Mouse (Mus musculus) MEL (cell line): ENCODE results near the gene Atg4b. TPM values are rescaled to one million over a fixed set of nuclear protein-coding genes. Genes with fewer than 3 reads are reported as not detected.

Source experiments
- DNase-seq: peaks from one replicate; pipeline ENCODE4 v3.0.0; 2011; ENCODE audit warnings: low read depth, low spot score
- H3K27ac ChIP-seq: 2 replicates; pipeline ENCODE4 v1.5.1; 2012; ENCODE audit warnings: low read depth, mild to moderate bottlenecking, control low read depth, low read length, moderate library complexity; ENCODE audit not compliant: control insufficient read depth
- H3K27me3 ChIP-seq, 2 experiments: fragments of 150-350 bp in 1 of 2; sonication (generic) in 1 of 2; 2 replicates each; pipeline ENCODE4 v1.6.1; 2012; ENCODE audit warnings: low read length in 2 of 2, mild to moderate bottlenecking in 2 of 2, improper control_type of control experiment in 1 of 2, moderate library complexity in 1 of 2; ENCODE audit not compliant: insufficient read depth in 2 of 2, control insufficient read depth in 1 of 2
- H3K36me3 ChIP-seq, 2 experiments: 2 replicates each; pipeline ENCODE4 v1.6.1; 2012 to 2014; ENCODE audit warnings: low read length in 2 of 2, improper control_type of control experiment in 1 of 2, inconsistent platforms in 1 of 2, mild to moderate bottlenecking in 1 of 2; ENCODE audit not compliant: insufficient read depth in 2 of 2, control insufficient read depth in 1 of 2
- H3K4me1 ChIP-seq, 2 experiments: fragments of 150-350 bp in 1 of 2; sonication (generic) in 1 of 2; 2 replicates each; pipeline ENCODE4 v1.6.1; 2012; ENCODE audit warnings: low read length in 2 of 2, improper control_type of control experiment in 1 of 2, mild to moderate bottlenecking in 1 of 2; ENCODE audit not compliant: insufficient read depth in 2 of 2, control insufficient read depth in 1 of 2
- H3K4me3 ChIP-seq, 2 experiments: fragments of 150-350 bp in 1 of 2; sonication (generic) in 1 of 2; 2 replicates each; pipeline ENCODE4 v1.5.1; 2012; ENCODE audit warnings: low read depth in 2 of 2, low read length in 2 of 2, mild to moderate bottlenecking in 2 of 2, moderate library complexity in 2 of 2, control low read depth in 1 of 2, improper control_type of control experiment in 1 of 2; ENCODE audit not compliant: control insufficient read depth in 1 of 2, insufficient read depth in 1 of 2
- H3K79me2 ChIP-seq: 2 replicates; pipeline ENCODE4 v1.6.1; 2012; ENCODE audit warnings: mild to moderate bottlenecking, low read length, moderate library complexity; ENCODE audit not compliant: control insufficient read depth, poor library complexity, insufficient read depth
- H3K9ac ChIP-seq: 2 replicates; pipeline ENCODE4 v1.6.1; 2012; ENCODE audit warnings: low read depth, mild to moderate bottlenecking, control low read depth, low read length, moderate library complexity; ENCODE audit not compliant: control insufficient read depth, poor library complexity, severe bottlenecking
- H3K9me3 ChIP-seq: fragments of 150-350 bp; sonication (generic); replicated peaks from 2 replicates; pipeline ENCODE4 v1.6.1; 2012; ENCODE audit warnings: mild to moderate bottlenecking, low read length, improper control_type of control experiment, moderate library complexity; ENCODE audit not compliant: insufficient read depth
- BHLHE40 ChIP-seq: IDR thresholded peaks from 2 replicates; pipeline ENCODE4 v1.6.1; 2012; ENCODE audit warnings: low read depth, mild to moderate bottlenecking, inconsistent platforms, low read length, improper control_type of control experiment, borderline replicate concordance
- CHD1 ChIP-seq: IDR thresholded peaks from 2 replicates; pipeline ENCODE4 v1.6.1; 2012; ENCODE audit warnings: low read depth, mild to moderate bottlenecking, inconsistent platforms, low read length, improper control_type of control experiment
- ELF1 ChIP-seq: IDR thresholded peaks from 2 replicates; pipeline ENCODE4 v1.6.1; 2014; ENCODE audit warnings: low read depth, mild to moderate bottlenecking, inconsistent platforms, low read length, improper control_type of control experiment, moderate library complexity
- EP300 ChIP-seq, 2 experiments: IDR thresholded peaks; 2 replicates each; pipeline ENCODE4 v1.6.1; 2011; ENCODE audit warnings: improper control_type of control experiment in 2 of 2, low read length in 2 of 2, low read depth in 1 of 2, mild to moderate bottlenecking in 1 of 2
- ETS1 ChIP-seq: IDR thresholded peaks from 2 replicates; pipeline ENCODE4 v1.6.1; 2012; ENCODE audit warnings: low read depth, mild to moderate bottlenecking, inconsistent platforms, low read length, improper control_type of control experiment, moderate library complexity
- GATA1 ChIP-seq: IDR thresholded peaks from 2 replicates; pipeline ENCODE4 v1.6.1; 2011; ENCODE audit warnings: low read depth, low read length, improper control_type of control experiment
- HCFC1 ChIP-seq: IDR thresholded peaks from 2 replicates; pipeline ENCODE4 v1.6.1; 2012; ENCODE audit warnings: low read depth, mild to moderate bottlenecking, inconsistent platforms, low read length, improper control_type of control experiment, moderate library complexity
- KAT2A ChIP-seq: conservative IDR thresholded peaks from 2 replicates; pipeline ENCODE4 v1.6.1; 2012; ENCODE audit warnings: low read depth, low read length, improper control_type of control experiment, inconsistent platforms
- MAFK ChIP-seq: IDR thresholded peaks from 2 replicates; pipeline ENCODE4 v1.6.1; 2011; ENCODE audit warnings: low read depth, mild to moderate bottlenecking, low read length, improper control_type of control experiment, borderline replicate concordance
- MAX ChIP-seq: IDR thresholded peaks from 2 replicates; pipeline ENCODE4 v1.6.1; 2011; ENCODE audit warnings: low read length, improper control_type of control experiment
- MAZ ChIP-seq: IDR thresholded peaks from 2 replicates; pipeline ENCODE4 v1.6.1; 2012; ENCODE audit warnings: low read depth, mild to moderate bottlenecking, inconsistent platforms, low read length, improper control_type of control experiment
- MXI1 ChIP-seq: IDR thresholded peaks from 2 replicates; pipeline ENCODE4 v1.6.1; 2011; ENCODE audit warnings: mild to moderate bottlenecking, low read depth, low read length, improper control_type of control experiment
- MYC ChIP-seq: IDR thresholded peaks from 2 replicates; pipeline ENCODE4 v1.6.1; 2011; ENCODE audit warnings: low read depth, mild to moderate bottlenecking, low read length, improper control_type of control experiment, moderate library complexity
- NELFE ChIP-seq: IDR thresholded peaks from 2 replicates; pipeline ENCODE4 v1.6.1; 2011; ENCODE audit warnings: low read depth, low read length, improper control_type of control experiment
- NRF1 ChIP-seq: IDR thresholded peaks from 2 replicates; pipeline ENCODE4 v1.6.1; 2014; ENCODE audit warnings: low read depth, mild to moderate bottlenecking, inconsistent platforms, low read length, improper control_type of control experiment, moderate library complexity; ENCODE audit not compliant: poor library complexity, insufficient read depth, severe bottlenecking
- POLR2A ChIP-seq, 2 experiments: IDR thresholded peaks; 2 replicates each; pipeline ENCODE4 v1.6.1; 2011 to 2012; ENCODE audit warnings: low read length in 2 of 2, mild to moderate bottlenecking in 2 of 2, control low read depth in 1 of 2, improper control_type of control experiment in 1 of 2, low read depth in 1 of 2, moderate library complexity in 1 of 2; ENCODE audit not compliant: control insufficient read depth in 1 of 2, insufficient read depth in 1 of 2, poor library complexity in 1 of 2
- POLR2AphosphoS2 ChIP-seq: IDR thresholded peaks from 2 replicates; pipeline ENCODE4 v1.6.1; 2011; ENCODE audit warnings: low read length, improper control_type of control experiment
- POLR2AphosphoS5 ChIP-seq: IDR thresholded peaks from 2 replicates; pipeline ENCODE4 v1.6.1; 2012; ENCODE audit warnings: low read depth, borderline replicate concordance, mild to moderate bottlenecking, inconsistent platforms, low read length, moderate library complexity, mixed read lengths
- RCOR1 ChIP-seq: IDR thresholded peaks from 2 replicates; pipeline ENCODE4 v1.6.1; 2012; ENCODE audit warnings: low read depth, mild to moderate bottlenecking, inconsistent platforms, low read length, improper control_type of control experiment
- SIN3A ChIP-seq: IDR thresholded peaks from 2 replicates; pipeline ENCODE4 v1.6.1; 2012; ENCODE audit warnings: low read length, improper control_type of control experiment, inconsistent platforms
- TBP ChIP-seq: IDR thresholded peaks from 2 replicates; pipeline ENCODE4 v1.8.0; 2011; ENCODE audit warnings: low read depth, low read length, improper control_type of control experiment
- TCF12 ChIP-seq: IDR thresholded peaks from 2 replicates; pipeline ENCODE4 v1.6.1; 2014; ENCODE audit warnings: low read depth, mild to moderate bottlenecking, inconsistent platforms, low read length, improper control_type of control experiment, moderate library complexity
- USF2 ChIP-seq, 2 experiments: IDR thresholded peaks; 2 replicates each; pipeline ENCODE4 v1.6.1; 2011 to 2012; ENCODE audit warnings: improper control_type of control experiment in 2 of 2, low read length in 2 of 2, borderline replicate concordance in 1 of 2, inconsistent platforms in 1 of 2, low read depth in 1 of 2, mild to moderate bottlenecking in 1 of 2; ENCODE audit not compliant: insufficient read depth in 1 of 2
- ZC3H11A ChIP-seq: IDR thresholded peaks from 2 replicates; pipeline ENCODE4 v1.6.1; 2012; ENCODE audit warnings: low read depth, mild to moderate bottlenecking, inconsistent platforms, low read length, improper control_type of control experiment
- ZKSCAN1 ChIP-seq: IDR thresholded peaks from 2 replicates; pipeline ENCODE4 v1.6.1; 2012; ENCODE audit warnings: low read depth, mild to moderate bottlenecking, inconsistent platforms, low read length, improper control_type of control experiment, moderate library complexity
- ZMIZ1 ChIP-seq: IDR thresholded peaks from 2 replicates; pipeline ENCODE4 v1.6.1; 2012; ENCODE audit warnings: low read depth, mild to moderate bottlenecking, inconsistent platforms, low read length, improper control_type of control experiment, moderate library complexity
- ZNF384 ChIP-seq: IDR thresholded peaks from 2 replicates; pipeline ENCODE4 v1.6.1; 2012; ENCODE audit warnings: low read depth, mild to moderate bottlenecking, inconsistent platforms, low read length, improper control_type of control experiment
- polyA plus RNA-seq, 2 experiments: library from polyadenylated mRNA; stranded (reverse) in 1 of 2; unstranded in 1 of 2; fragments of >175 nt in 1 of 2; fragments of >200 nt in 1 of 2; gene quantifications; 2 replicates each; pipeline versions ENCODE4 v1.2.1 to v1.2.4; 2012; ENCODE audit warnings: low replicate concordance in 2 of 2, low read depth in 1 of 2; ENCODE audit not compliant: insufficient read length in 2 of 2, insufficient read depth in 1 of 2, missing spikeins in 1 of 2
- total RNA-seq: library from RNA; depleted of rRNA; stranded (reverse); fragments of 300-350 nt; gene quantifications from 2 replicates; pipeline ENCODE4 v1.2.3, GENCODE M21; 2012

Gene Atg4b
- total and polyA plus RNA-seq, 3 experiments, result 57.9 to 121 TPM; not detected in 1

- no peaks in the 10 kb centered on the region for H3K27me3 ChIP-seq
- DNase-seq, result peak; percentile 99
- peaks cover 9 to 19% of the 10 kb centered on the region in 2 experiments; a peak in 3 of 4 replicates for H3K4me1 ChIP-seq
- peak overlapping the region; percentile 69 for H3K27ac ChIP-seq
- peak overlapping the region; percentile 57 to 98 for H3K4me3 ChIP-seq
- H3K36me3 ChIP-seq, result peaks cover 0 to 9% of the 10 kb centered on the region in 2 experiments; a peak in 2 of 4 replicates
- no peaks in the 10 kb centered on the region for H3K9me3 ChIP-seq
- H3K9ac ChIP-seq, result peak overlapping the region; percentile 62
- peaks cover 3% of the 10 kb centered on the region for H3K79me2 ChIP-seq
- TF ChIP-seq SIN3A, result peak; percentile 86
- TF ChIP-seq GATA1, result no peak
- TF ChIP-seq EP300 (IDR thresholded peaks at IDR 0.05; ENCODE audit: low read depth in 1 of 2, low read length in 2 of 2), result peak in 1 of 2 experiments; percentile 1; a peak in 1 of 4 replicates
- TF ChIP-seq ELF1, result peak; percentile 98
- no peak for TF ChIP-seq MAFK
- peak; percentile 98 for TF ChIP-seq POLR2AphosphoS5
- TF ChIP-seq HCFC1, result peak; percentile 85
- TF ChIP-seq POLR2AphosphoS2, result peak; percentile 99
- TF ChIP-seq BHLHE40, result no peak
- TF ChIP-seq MYC, result peak; percentile 89
- peak; percentile 52; the same call in 1 of the 2 replicates for TF ChIP-seq TCF12
- TF ChIP-seq NELFE, result peak; percentile 95
- TF ChIP-seq ZC3H11A, result peak; percentile 26; the same call in 1 of the 2 replicates
- peak; percentile 98 to 100 for TF ChIP-seq POLR2A (IDR thresholded peaks at IDR 0.05; ENCODE audit: control insufficient read depth in 1 of 2, insufficient read depth in 1 of 2, low read depth in 1 of 2, low read length in 2 of 2, poor library complexity in 1 of 2)
- no peak for TF ChIP-seq RCOR1
- no peak for TF ChIP-seq USF2 (IDR thresholded peaks at IDR 0.05; ENCODE audit: borderline replicate concordance in 1 of 2, insufficient read depth in 1 of 2, low read depth in 1 of 2, low read length in 2 of 2)
- TF ChIP-seq CHD1, result 0 out of 2 replicates have a peak, but pooled peaks have one; percentile 4
- peak; percentile 93 for TF ChIP-seq MAX
- TF ChIP-seq KAT2A, result peak; percentile 74
- TF ChIP-seq ETS1, result 0 out of 2 replicates have a peak, but pooled peaks have one; percentile 40
- TF ChIP-seq ZMIZ1, result peak; percentile 81
- peak; percentile 66 for TF ChIP-seq ZNF384
- TF ChIP-seq MAZ, result peak; percentile 97
- TF ChIP-seq TBP, result peak; percentile 95
- TF ChIP-seq ZKSCAN1, result no peak
- peak; percentile 81 for TF ChIP-seq NRF1
- TF ChIP-seq MXI1, result peak; percentile 83
- TF ChIP-seq, all 39 proteins: peak for 21
Measured at GRCm38 (mm10) chr1:93825105-93825674, 73.9 kb downstream of the Atg4b start.
